Mouse (Mus musculus) embryonic stem cell, embryonic (primary cell): Measurements from ENCODE around the gene Rgl1.
"Not testable (repeated sequence)": the region's sequence is repeated elsewhere in the genome, so short reads cannot be mapped to it uniquely, and the experiment has no call there.

Experiments
- CTCF ChIA-PET, 4 experiments: fragments of 300-600 bp in 2 of 4; fragments of 350-600 bp in 2 of 4; sonication (Branson Sonifier 250); formaldehyde crosslinking; loops; one replicate each; lab custom pipeline; 2022; ENCODE audit warnings: inconsistent platforms in 2 of 4; lab: Charles Lee
- POLR2A ChIA-PET, 4 experiments: fragments of 300-600 bp in 2 of 4; fragments of 350-600 bp in 2 of 4; sonication (Branson Sonifier 250); formaldehyde crosslinking; loops; one replicate each; lab custom pipeline; 2022; ENCODE audit warnings: antibody characterized with exemption in 4 of 4, inconsistent platforms in 1 of 4; lab: Charles Lee

The Rgl1 gene

GRCm38 (mm10) chr1:152650856-152651494 lies 115.2 kb downstream of the Rgl1 start:
- ChIA-PET POLR2A (interaction anchor here in 2 of 4 experiments (0.6 to 0.7 kb wide), 2 partner anchors 806 to 1250 kb away, joined by 3 read pairs; no protein-coding TSS in a partner anchor), CTCF (interaction anchor here in 3 of 4 experiments (0.6 to 2.5 kb wide), 6 partner anchors 17 to 540 kb away, joined by 3 to 10 read pairs (median 6); no protein-coding TSS in a partner anchor)

DNA sequence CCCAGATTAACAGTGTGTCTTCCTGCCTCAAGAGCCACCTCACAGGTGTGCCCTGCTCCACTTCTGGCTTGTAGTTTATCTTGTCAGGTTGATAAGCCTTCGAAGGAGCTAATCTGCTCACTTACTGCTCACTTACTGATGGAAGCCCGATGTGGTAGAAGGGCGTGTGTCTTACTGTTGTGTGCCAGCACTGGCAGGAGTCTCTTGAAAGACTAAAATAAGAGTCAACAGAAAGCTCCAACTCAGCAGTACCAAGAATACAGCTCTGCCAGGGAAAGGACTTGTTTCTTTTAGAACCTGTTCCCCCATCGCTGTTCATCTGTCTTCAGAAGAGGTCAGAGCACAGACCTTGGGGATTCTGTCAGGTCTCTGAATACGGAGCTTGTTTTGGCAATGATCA lies 118.1 kb downstream of the Rgl1 start:
- POLR2A ChIA-PET: no interaction called here
- CTCF ChIA-PET: interaction anchor here in 2 of 4 experiments (0.6 to 2.2 kb wide), 2 partner anchors 30 to 421 kb away, joined by 6 to 15 read pairs; no protein-coding TSS in a partner anchor

- POLR2A ChIA-PET, CTCF ChIA-PET: not testable (repeated sequence)
Measured at GRCm38 (mm10) chr1:152642207-152642606, 123.9 kb downstream of the Rgl1 start.

DNA sequence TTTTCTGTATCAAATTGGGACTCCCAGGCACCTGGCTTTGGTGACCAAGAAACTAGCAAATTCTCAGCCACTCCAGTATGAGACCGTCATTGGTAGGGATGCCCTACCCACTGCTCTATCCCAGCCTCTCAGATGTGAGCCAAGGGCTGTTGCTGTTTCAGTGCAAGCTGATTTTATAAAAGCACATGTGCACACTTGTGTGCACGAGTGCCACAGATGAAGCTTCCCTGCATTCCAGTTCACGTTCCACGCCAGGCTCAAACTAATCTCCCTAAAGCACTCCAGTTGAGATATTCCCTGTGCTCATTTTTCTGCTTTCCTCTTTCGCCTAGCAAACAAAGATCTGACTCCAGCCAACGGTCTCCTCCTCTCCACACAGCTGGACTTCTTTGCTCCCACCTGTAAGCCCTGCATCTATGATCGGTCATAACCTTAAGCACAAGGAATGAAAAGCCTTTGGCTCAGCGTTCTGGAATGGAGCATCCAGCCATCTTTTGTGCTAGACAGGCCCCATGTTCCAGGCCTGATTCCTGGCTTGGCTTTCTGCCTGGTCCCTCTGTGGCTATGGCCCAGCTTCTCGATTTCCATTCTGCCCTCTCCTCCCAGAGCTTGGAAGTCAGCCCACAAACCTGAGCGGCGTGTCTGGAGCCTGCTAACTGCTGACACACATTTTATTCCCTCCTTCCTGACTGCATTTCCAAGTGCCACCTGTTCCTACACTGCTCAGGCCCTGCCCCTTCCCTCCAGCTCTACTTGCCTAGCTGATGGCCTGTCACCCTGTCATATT lies 125.8 kb downstream of the Rgl1 start:
- ChIA-PET POLR2A (interaction anchor here in 2 of 4 experiments (0.6 to 1.5 kb wide), 2 partner anchors 15 to 67 kb away, joined by 3 to 6 read pairs; no protein-coding TSS in a partner anchor), CTCF (interaction anchor here in 1 of 4 experiments (0.7 kb wide), 1 partner anchor 828 kb away, joined by 5 read pairs; no protein-coding TSS in a partner anchor)

DNA sequence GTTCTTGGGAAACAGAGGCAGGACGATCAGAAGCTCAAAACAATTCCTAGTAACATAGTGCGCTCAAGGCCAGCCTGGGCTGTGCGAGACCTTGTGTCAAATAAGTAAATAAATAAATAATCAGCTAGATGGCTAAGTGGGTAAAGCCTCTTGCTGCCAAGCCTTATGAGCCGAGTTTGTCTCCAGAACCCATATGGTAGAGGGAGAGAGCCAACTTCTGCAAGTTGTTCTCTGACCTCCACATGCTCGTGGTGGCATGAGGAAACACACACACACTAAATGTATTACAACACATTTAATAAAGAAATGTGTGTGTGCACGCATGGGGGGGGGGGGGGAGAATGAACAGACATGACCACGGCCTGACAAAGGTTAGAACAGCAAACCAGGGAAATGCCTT lies 126.8 kb downstream of the Rgl1 start:
- POLR2A ChIA-PET: interaction anchor here in 2 of 4 experiments (0.9 to 1.5 kb wide), 2 partner anchors 14 to 66 kb away, joined by 3 to 6 read pairs; no protein-coding TSS in a partner anchor
- CTCF ChIA-PET: interaction anchor here in 2 of 4 experiments (0.6 to 0.7 kb wide), 2 partner anchors 114 to 827 kb away, joined by 5 to 6 read pairs; no protein-coding TSS in a partner anchor

- ChIA-PET POLR2A (interaction anchor here in 2 of 4 experiments (0.6 to 1.0 kb wide), 2 partner anchors 9 to 81 kb away, joined by 3 to 4 read pairs; no protein-coding TSS in a partner anchor), CTCF (no interaction called here)
Measured at GRCm38 (mm10) chr1:152634638-152635037, 131.5 kb downstream of the Rgl1 start.

- ChIA-PET POLR2A (no interaction called here), CTCF (interaction anchor here in 2 of 4 experiments (0.6 kb wide), 2 partner anchors 105 to 225 kb away, joined by 3 to 4 read pairs; no protein-coding TSS in a partner anchor)
Measured at GRCm38 (mm10) chr1:152629780-152630179, 136.4 kb downstream of the Rgl1 start.

DNA sequence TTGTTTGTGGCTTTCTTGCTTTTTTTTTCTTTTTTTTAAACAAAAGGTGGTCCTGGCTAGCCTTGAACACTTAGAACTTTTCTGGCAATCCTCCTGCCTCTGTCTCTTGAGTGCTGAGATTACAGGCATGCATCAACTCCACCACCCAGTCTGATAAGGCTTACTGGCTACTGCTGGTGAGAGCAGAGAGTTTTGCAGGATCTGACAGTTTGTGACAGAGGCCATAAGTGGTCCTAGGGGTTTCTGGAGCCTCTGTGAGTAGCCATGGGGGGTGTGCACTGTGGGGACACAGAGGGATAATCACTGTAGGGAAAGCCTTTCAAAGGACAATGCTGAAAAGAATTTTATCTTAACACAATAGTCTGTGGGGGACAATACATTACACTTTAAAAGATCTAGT lies 140.5 kb downstream of the Rgl1 start:
- ChIA-PET CTCF (interaction anchor here in 2 of 4 experiments (1.0 to 1.9 kb wide), 2 partner anchors 9 to 101 kb away, joined by 3 to 5 read pairs; no protein-coding TSS in a partner anchor), POLR2A (interaction anchor here in 2 of 4 experiments (0.8 to 2.3 kb wide), 3 partner anchors 8 to 14 kb away, joined by 4 to 6 read pairs (median 5); no protein-coding TSS in a partner anchor)

DNA sequence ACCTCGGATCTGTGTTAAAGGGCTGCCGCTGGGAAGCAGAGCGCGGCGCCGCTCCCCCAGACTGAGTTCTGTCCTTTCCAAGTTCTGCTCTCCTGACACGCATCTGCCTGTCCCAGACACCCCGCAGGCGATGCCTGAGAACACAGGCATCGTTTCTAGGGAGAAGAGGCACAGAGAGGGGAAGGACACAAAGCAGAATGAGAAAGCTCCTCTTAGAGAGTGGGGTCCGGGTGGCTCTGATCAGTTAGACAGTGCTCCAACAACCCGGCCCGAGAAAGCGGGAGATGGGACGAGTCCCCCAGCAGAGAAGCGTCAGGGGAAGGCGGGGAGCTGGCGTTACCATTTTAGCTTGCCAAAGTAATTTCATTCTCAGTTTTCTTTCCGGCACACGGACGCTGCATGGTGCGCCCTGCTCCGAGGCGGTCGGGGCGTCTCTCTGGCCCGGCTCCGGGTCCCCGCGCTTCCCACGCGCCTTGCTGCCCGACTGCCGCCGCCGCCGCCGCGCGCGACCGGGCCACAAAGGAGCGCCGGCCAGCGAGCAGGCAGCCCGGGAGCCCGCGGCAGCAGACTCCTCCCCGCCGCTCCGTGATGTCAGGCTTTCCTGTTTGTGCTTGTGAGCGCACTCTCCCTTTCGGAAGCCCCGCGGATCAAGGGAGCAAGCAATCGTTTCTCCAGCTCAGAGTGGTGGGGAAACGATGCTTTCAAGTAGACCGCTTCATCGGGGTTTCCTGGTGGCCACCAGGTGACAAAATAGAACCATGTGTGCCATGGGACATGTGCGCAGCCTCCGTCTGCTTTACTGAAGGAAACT lies 141.3 kb downstream of the Rgl1 start:
- POLR2A ChIA-PET: interaction anchor here in 3 of 4 experiments (0.8 to 2.3 kb wide), 9 partner anchors 8 to 26 kb away, joined by 3 to 6 read pairs (median 3); no protein-coding TSS in a partner anchor
- CTCF ChIA-PET: interaction anchor here in 3 of 4 experiments (0.6 to 1.9 kb wide), 6 partner anchors 9 to 113 kb away, joined by 3 to 5 read pairs (median 4); no protein-coding TSS in a partner anchor

DNA sequence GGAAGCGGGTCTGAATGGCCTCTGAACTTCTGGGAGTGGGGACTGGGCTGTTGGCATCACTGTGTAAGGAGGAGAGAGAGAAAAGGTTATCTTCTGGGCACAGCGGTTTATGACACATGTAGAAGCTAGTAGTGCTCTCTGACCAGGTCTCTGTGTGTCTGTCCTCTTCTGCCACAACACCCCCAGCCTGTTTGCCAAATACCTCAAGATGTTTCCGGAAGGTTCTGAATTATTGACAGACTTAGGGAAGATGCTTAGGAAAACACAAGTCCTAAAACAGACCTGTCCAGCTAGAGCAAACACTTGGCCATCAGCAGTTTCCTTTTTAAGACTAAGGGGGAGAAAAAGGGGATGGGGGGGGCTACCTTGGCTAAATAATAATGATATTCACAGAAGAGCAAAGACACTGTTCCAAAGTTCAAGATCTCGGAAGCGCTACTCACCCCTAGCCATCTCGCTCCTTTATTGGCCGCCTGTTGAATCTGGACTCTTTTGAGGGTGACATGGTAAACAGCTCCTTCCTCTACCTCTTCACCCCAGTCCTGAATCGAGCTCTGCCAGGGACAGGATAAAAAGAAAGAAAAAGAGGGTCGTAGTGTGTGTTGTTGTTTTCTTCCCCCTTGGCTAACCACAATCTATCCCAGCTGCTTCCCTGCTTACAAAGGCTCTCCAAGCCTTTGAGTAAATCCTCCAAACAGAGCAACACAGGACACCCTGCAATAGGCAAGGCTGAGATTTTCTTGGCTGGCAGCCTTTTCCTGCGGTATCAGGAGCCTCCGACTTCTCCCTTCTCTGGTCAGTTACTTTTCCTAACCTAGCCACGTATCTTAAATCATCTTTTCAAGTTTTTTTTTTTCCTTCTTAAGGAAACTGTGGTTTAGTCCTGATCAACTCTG lies 142.5 kb downstream of the Rgl1 start:
- ChIA-PET CTCF (interaction anchor here in 2 of 4 experiments (0.6 to 1.9 kb wide), 4 partner anchors 24 to 99 kb away, joined by 3 to 5 read pairs (median 4); no protein-coding TSS in a partner anchor), POLR2A (interaction anchor here in 2 of 4 experiments (0.9 to 1.3 kb wide), 4 partner anchors 9 to 26 kb away, joined by 3 to 4 read pairs (median 3); no protein-coding TSS in a partner anchor)

DNA sequence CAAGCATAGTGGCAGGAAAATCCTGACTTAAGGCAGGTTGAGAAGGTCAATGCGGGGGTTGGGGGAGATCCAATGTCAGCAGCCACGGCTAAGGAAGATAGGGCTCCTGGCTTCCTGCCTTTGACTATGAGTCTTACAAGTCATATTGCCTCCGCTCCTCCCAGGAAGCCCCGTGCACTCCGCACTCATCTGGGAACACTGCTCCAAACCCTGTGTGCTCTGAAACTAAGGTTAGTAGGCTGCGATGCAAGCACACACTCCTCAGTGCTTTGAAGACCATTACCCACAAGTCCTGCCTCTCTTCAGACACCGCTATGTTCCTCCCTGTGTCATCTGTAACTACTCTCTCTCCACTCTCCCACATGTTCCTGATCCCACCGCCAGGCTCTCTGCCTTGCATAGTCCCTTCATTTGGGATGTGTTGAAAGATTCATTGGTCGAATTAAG lies 143.4 kb downstream of the Rgl1 start:
- CTCF ChIA-PET: no interaction called here

GRCm38 (mm10) chr1:152621624-152622023 lies 144.5 kb downstream of the Rgl1 start:
- ChIA-PET POLR2A (interaction anchor here in 1 of 4 experiments (0.7 to 0.8 kb wide), 2 partner anchors 11 to 165 kb away, joined by 3 read pairs; no protein-coding TSS in a partner anchor), CTCF (no interaction called here)

More for the DNA sequence above, 143.4 kb downstream of the Rgl1 start:
- POLR2A ChIA-PET: no interaction called here

DNA sequence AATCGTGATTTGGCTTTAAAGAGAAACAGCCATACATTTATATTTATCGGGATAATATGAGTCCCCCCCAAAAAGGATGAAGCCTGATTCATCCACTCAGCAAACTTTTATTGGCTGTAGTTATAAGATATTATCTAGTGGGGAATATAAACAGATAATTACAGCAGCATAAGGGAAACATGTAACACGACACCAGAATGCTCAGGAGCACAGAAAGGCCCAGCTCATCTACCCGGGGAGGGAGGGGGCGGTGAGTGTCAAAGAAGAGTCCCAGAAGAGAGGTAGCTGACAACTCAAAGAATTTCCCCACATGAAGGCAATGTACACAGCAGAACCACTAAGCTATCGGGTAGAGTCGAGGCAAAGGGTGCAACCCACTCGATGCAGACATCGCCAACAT lies 146.8 kb downstream of the Rgl1 start:
- POLR2A ChIA-PET: interaction anchor here in 1 of 4 experiments (1.5 to 1.8 kb wide), 2 partner anchors 9 to 60 kb away, joined by 3 to 4 read pairs; no protein-coding TSS in a partner anchor
- CTCF ChIA-PET: interaction anchor here in 2 of 4 experiments (1.0 to 1.4 kb wide), 3 partner anchors 94 to 99 kb away, joined by 3 to 5 read pairs (median 3); no protein-coding TSS in a partner anchor

DNA sequence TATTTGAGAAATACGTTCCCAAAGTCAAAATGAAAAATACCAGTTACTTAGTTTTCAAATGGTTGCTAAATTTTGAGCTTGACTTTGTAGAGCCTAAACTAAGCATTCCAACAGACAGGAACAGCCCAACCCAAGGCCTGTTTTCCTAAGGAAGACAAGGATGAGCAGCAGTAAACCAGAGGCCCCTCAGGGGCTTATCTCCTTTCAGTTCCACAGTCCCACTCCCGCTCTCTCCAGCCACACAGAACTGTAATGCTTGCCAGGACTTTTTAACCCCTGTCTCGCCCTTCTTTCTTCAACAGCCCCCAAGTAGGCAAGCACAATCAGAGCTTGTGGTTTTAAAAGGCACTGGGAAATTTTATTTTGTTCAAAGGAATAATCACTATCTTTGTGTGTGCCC lies 147.3 kb downstream of the Rgl1 start:
- ChIA-PET CTCF (interaction anchor here in 1 of 4 experiments (1.1 to 1.4 kb wide), 2 partner anchors 94 to 98 kb away, joined by 3 to 5 read pairs; no protein-coding TSS in a partner anchor), POLR2A (interaction anchor here in 1 of 4 experiments (1.5 to 1.8 kb wide), 2 partner anchors 9 to 59 kb away, joined by 3 to 4 read pairs; no protein-coding TSS in a partner anchor)

GRCm38 (mm10) chr1:152618381-152618780 lies 147.8 kb downstream of the Rgl1 start:
- ChIA-PET POLR2A (interaction anchor here in 1 of 4 experiments (1.5 to 1.8 kb wide), 2 partner anchors 8 to 59 kb away, joined by 3 to 4 read pairs; no protein-coding TSS in a partner anchor), CTCF (no interaction called here)

DNA sequence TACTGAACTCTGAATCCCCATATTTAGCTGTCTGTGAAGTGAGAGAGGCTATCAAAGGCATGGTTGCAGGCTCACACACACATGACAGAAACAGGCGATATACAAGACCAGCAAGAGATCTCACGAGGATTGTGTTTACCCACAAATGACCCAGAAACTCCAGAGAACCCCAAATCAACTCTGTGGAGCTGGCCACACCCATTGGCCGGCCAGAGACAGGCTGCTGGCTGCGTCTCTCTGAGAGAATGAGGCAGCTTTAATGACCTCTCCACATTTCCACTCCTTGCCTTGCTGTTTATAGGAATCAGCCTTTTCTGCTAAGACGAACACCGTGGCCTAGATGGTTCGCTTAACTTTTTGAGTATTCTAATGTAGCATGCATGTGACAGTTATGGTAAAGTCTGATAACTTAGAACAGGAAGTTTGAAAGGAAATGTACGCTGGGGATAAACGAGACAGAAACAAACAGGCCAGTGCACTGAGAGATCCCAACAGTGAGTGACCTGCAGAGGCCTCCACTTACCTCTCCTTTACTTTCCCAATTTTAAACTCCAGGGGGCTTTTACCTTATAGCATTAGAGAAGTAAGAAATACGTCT lies 148.3 kb downstream of the Rgl1 start:
- ChIA-PET CTCF (interaction anchor here in 1 of 4 experiments (0.7 kb wide), 1 partner anchor 97 kb away, joined by 3 read pairs; no protein-coding TSS in a partner anchor), POLR2A (interaction anchor here in 1 of 4 experiments (1.5 to 1.8 kb wide), 2 partner anchors 7 to 58 kb away, joined by 3 to 4 read pairs; no protein-coding TSS in a partner anchor)
